Mouse (Mus musculus): ENCODE measurements around the gene Dusp11.
"Not testable (repeated sequence)": the region's sequence is repeated elsewhere in the genome, so short reads cannot be mapped to it uniquely, and the experiment has no call there.

The Dusp11 gene

DNA sequence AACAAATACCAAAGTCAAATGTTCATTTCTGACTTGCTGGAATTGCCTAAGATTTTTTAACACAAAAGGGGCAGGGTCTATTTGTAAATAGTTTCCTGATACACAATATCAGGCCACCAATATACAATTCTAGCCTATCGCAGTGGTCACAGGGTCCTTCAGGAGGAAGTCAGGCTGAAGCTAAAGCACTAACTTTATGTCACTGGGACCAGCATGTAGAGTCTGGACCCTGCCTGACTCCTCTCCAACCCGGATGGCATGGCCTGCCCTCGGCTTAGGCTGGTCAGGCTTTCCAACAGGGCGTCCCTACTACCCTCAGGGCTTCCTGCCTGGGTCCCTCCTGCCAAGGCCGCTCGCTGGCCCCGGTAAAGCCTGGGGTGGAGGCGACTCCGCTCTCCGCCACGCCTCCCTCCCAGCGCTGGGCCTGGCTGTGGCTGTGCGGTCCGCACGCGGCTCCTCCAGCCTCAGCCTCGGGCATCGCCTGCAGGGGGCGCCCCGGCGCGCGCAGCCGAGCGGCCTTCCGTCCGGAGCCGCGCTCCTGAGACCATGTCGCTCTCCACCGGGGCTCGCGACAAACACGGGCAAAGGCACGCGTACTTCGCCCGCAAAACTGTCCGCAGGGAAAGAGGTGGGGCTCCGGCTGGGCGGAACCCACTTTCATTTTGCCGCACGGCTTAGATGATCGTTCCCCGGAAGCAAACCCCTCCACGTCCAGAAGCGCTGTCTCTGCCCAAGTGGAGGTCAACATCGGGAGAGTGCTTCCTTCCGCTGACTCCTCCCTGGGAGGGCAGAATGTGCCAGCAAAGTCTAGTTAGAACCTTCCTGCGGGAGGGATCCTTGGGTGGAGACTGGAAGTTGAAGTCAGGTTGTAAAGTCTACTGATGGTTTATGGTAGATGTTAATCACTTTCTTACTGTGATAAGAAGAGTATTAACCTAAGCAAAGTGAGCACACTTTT is 24.7 kb downstream of the Dusp11 start:
- DNase-seq (ENCODE audit: low read depth, low spot score): peak; percentile 78

GRCm38 (mm10) chr6:85935646-85936045 is 25.8 kb downstream of the Dusp11 start:
- DNase-seq (ENCODE audit: low read depth, low spot score): no peak

GRCm38 (mm10) chr6:85934047-85934446 is 27.4 kb downstream of the Dusp11 start:
- DNase-seq (ENCODE audit: low read depth, low spot score): no peak

DNA sequence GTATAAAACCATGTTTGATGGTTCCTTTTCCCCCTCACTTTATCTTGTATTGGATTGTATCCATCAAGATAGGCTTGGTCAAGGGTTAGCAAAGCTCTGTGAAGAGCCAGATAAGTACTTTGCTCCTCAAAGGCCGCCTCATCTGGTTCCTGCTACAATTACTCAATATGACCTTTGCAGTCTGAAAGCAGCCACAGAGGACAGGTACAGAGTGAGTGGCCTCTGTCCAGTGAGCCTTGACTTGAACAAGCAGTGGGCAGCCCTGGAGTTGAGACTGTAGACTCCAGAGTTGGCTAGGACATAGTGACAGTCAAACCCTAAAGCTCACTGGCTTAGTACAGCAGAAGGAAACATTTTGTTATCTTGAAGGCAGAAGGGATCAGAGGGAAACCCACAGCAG is 32.2 kb downstream of the Dusp11 start:
- DNase-seq (ENCODE audit: low read depth, low spot score): no peak

- no peak for DNase-seq (ENCODE audit: low read depth, low spot score)
Measured at GRCm38 (mm10) chr6:85927476-85928464, 33.7 kb downstream of the Dusp11 start.

DNA sequence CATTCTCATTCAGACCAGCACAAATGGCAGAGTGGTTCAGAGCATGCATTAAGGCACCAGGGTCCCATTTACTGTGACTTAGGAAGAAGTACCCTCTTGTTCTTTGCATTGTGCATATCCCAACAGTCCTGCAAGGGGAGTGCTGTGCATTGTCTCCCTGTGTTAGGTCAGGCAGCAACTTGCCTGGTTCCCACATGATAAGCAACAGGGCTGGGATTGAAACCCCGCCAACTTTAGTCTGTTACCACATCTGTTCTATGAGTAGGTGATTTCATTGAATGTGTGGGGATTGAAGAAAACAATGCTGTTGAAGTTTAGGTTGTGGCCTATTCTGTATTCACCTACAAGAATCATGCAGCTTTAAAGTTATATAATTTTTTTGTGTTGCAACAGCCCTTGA is 34.8 kb downstream of the Dusp11 start:
- no peak for DNase-seq (ENCODE audit: low read depth, low spot score)

DNA sequence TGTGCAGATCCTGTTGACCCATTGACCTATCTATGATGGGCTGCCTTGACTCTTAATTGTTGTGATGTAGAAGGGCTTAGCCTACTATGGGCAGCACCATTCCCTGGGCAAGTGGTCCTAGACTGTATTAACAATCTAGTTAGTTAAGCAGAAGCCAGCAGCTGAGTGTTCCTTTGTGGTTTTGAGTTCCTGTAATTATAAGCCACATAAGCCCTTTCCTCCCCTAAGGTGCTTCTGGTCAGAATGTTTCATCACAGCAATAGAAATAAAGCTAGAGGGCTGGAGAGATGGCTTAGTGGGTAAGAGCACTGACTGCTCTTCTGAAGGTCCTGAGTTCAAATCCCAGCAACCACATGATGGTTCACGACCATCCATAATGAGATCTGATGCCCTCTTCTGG is 37.8 kb downstream of the Dusp11 start:
- no peak for DNase-seq (ENCODE audit: low read depth, low spot score)

DNA sequence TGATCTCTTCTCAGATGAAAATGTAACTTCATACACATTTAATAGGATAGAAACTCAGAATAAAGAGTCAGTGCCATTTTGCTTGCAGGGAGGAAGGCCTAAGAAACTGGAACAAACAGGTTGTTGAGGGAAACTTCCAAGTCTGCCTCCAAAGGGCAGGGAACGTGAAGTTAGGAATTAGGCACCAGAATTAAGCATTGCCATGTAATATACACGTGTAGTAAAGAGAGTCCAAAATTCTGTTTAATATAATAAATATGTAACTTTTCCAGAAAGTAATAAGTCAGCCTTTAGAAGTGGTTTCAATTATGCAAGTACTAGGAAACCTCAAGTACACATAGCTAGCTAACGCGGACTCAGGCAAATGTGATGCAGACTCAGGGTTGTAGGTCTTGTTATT is 42.1 kb downstream of the Dusp11 start:
- DNase-seq (ENCODE audit: low read depth, low spot score): no peak

- DNase-seq (ENCODE audit: low read depth, low spot score): not testable (repeated sequence)
Measured at GRCm38 (mm10) chr6:85918341-85918740, 43.1 kb downstream of the Dusp11 start.

- DNase-seq (ENCODE audit: low read depth, low spot score): no peak
Measured at GRCm38 (mm10) chr6:85916596-85916995, 44.9 kb downstream of the Dusp11 start.

- peak; percentile 94 for DNase-seq (ENCODE audit: low read depth, low spot score)
Measured at GRCm38 (mm10) chr6:85915539-85916513, 45.6 kb downstream of the Dusp11 start, which contains the start of gene Nat8f1. Gene Nat8f1, minus strand, starts transcription at chr6:85915687.

DNA sequence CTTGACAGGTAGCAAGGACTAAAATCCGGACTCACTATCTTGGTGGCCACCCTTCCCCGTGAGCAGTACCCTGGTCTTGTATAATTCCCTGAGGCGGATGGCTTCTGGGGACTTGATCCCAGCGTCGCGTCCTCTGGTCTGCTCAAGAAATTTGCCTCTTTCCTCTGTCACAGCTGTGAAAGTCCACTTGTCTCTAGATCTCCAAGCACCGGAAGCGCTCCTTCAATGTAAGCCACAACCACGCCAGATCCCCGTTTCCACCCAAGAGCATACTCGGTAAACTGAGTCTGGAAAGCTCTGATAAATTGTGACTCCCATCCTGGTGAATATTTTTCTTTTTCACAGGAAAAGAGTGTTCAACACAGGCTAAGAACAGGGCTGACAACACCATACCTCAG is 46.3 kb downstream of the Dusp11 start:
- no peak for DNase-seq (ENCODE audit: low read depth, low spot score)

- no peak for DNase-seq (ENCODE audit: low read depth, low spot score)
Measured at GRCm38 (mm10) chr6:85911587-85911986, 49.9 kb downstream of the Dusp11 start, which contains the start of gene Tprkb. Gene Tprkb, plus strand, starts transcription at chr6:85911865.

GRCm38 (mm10) chr6:85909704-85910103 is 51.8 kb downstream of the Dusp11 start:
- no peak for DNase-seq (ENCODE audit: low read depth, low spot score)

DNA sequence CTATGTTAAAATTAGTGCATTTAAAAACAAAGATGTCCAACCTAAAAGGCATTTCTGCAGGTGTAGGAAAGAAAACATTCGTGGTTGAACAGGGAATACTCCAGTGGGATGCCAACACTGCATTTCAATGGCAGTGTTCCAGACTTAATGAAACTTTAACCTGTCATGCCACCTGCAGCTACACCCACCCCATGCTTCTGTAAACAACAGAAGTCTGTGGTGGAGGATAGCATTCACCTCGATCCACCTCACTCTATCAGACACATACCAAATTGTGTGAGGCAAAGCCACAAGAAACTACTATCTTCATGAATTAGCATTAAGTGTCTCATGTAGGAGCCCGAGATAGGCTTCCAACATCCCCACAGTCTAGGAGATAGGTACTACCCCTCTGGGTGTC is 53.1 kb downstream of the Dusp11 start:
- DNase-seq (ENCODE audit: low read depth, low spot score): no peak

DNA sequence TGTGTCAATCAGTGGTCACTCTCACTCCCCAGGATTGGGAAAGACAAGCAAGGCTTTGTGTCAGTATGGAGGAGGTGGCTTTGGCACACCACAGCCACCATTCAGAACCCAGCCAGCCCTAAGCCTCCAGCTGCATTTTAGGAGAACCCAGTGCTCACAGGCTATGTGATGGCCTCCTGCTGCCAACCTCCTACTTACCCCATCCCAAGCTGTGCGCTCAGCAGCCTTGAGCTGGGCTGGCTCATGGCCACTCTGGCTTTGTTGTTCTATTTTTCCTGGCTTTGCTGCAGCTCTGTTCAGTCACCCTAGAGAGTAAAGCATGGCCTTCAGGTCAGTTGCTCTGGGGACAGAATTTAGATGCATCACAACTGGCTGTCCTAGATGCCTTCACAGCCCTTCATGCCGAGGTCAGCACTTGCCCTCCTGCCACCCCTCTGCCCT is 54.5 kb downstream of the Dusp11 start:
- not testable (repeated sequence) for DNase-seq (ENCODE audit: low read depth, low spot score)

- peak; percentile 77 for DNase-seq (ENCODE audit: low read depth, low spot score)
Measured at GRCm38 (mm10) chr6:85904642-85905061, 56.8 kb downstream of the Dusp11 start, which contains the start of gene Nat8f4. Gene Nat8f4, minus strand, starts transcription at chr6:85904884.

- DNase-seq (ENCODE audit: low read depth, low spot score): no peak
Measured at GRCm38 (mm10) chr6:85902303-85902702, 59.2 kb downstream of the Dusp11 start.

- DNase-seq (ENCODE audit: low read depth, low spot score): not testable (repeated sequence)
Measured at GRCm38 (mm10) chr6:85898596-85899475, 62.6 kb downstream of the Dusp11 start.
